Mouse (Mus musculus): Measurements from ENCODE around the gene Frmpd4. TPM values are rescaled to one million over a fixed set of nuclear protein-coding genes. Genes with fewer than 3 reads are reported as not detected.

Frmpd4 gene
- polyA plus RNA-seq, 1 experiment from 2014 or later: 0.02 TPM

GRCm38 (mm10) chrX:167523151-167523550 is 1053.9 kb downstream of the Frmpd4 start:
- Histone ChIP-seq H3K4me3 (no peak overlapping the region), H3K4me2 (no peak overlapping the region), H3K36me3 (no peaks in the 10 kb centered on the region), H3K9me3 (no peaks in the 10 kb centered on the region), H3K4me1 (no peaks in the 10 kb centered on the region), H3K9ac (no peak overlapping the region), H3K27me3 (no peaks in the 10 kb centered on the region), H3K27ac (no peak overlapping the region)
- no peak for ATAC-seq (ENCODE audit: borderline replicate concordance, extremely low read depth, low FRiP score, low TSS enrichment)
- 69% methylated on average over 3 of the region's 3 CpGs for WGBS

GRCm38 (mm10) chrX:167522528-167522927 is 1054.5 kb downstream of the Frmpd4 start:
- no peak for ATAC-seq (ENCODE audit: borderline replicate concordance, extremely low read depth, low FRiP score, low TSS enrichment)
- H3K27me3 ChIP-seq: no peaks in the 10 kb centered on the region
- WGBS: 64% methylated on average over 4 of the region's 4 CpGs
- H3K9me3 ChIP-seq: no peaks in the 10 kb centered on the region
- H3K9ac ChIP-seq: no peak overlapping the region
- H3K4me3 ChIP-seq: no peak overlapping the region
- no peaks in the 10 kb centered on the region for H3K4me1 ChIP-seq
- H3K4me2 ChIP-seq: no peak overlapping the region
- H3K27ac ChIP-seq: no peak overlapping the region
- no peaks in the 10 kb centered on the region for H3K36me3 ChIP-seq

DNA sequence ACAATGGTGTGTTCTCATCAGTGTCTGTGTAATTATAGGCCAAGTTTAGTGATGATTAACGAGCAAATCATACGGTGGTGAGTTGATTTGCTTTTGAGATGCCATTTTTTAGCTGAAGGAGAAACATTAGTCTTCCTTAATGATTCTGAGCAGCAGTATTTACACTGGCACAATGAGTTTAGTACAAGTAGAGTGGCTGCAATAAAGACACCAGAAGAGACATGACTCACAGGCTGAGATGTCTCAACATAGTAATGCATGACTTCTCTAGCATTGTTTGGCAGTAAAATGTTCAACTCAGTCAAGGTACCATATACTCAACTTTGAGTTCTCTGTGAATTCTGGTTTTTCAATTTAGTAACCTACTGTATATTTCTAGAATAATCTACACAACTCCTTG is 1058.6 kb downstream of the Frmpd4 start:
- WGBS: 73% methylated on average over 2 of the region's 2 CpGs
- no peak for ATAC-seq (ENCODE audit: borderline replicate concordance, extremely low read depth, low FRiP score, low TSS enrichment)
- H3K27ac ChIP-seq: no peak overlapping the region
- no peaks in the 10 kb centered on the region for H3K36me3 ChIP-seq
- no peaks in the 10 kb centered on the region for H3K27me3 ChIP-seq
- H3K9me3 ChIP-seq: no peaks in the 10 kb centered on the region
- H3K4me3 ChIP-seq: no peak overlapping the region
- H3K9ac ChIP-seq: no peak overlapping the region
- no peak overlapping the region for H3K4me2 ChIP-seq
- no peaks in the 10 kb centered on the region for H3K4me1 ChIP-seq

DNA sequence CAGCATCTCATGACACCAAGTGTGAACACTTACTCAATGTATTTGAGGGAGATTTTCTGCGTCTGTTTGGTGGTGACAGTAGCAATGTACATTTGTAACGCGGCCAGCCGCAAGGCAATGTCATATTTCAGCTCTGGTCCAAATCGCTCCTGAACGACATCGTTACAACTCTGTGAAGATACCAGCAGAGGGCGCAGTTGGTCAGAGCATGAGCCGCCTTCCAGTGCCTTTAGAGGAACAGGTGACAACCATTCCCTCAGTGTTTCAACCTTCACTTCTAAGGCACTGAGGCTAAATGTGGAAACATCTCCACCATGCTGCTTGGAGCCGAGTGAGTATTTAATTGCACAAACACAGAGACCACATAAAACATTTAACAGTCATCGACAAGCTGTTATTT is 1079.3 kb downstream of the Frmpd4 start:
- Histone ChIP-seq H3K9me3 (no peaks in the 10 kb centered on the region), H3K9ac (no peak overlapping the region), H3K27ac (no peak overlapping the region), H3K27me3 (peaks cover 11% of the 10 kb centered on the region; the same call in 1 of the 2 replicates), H3K4me3 (no peak overlapping the region), H3K4me2 (no peak overlapping the region), H3K36me3 (no peaks in the 10 kb centered on the region), H3K4me1 (no peaks in the 10 kb centered on the region)
- ATAC-seq (ENCODE audit: borderline replicate concordance, extremely low read depth, low FRiP score, low TSS enrichment): no peak
- WGBS: 24% methylated on average over 11 of the region's 11 CpGs

DNA sequence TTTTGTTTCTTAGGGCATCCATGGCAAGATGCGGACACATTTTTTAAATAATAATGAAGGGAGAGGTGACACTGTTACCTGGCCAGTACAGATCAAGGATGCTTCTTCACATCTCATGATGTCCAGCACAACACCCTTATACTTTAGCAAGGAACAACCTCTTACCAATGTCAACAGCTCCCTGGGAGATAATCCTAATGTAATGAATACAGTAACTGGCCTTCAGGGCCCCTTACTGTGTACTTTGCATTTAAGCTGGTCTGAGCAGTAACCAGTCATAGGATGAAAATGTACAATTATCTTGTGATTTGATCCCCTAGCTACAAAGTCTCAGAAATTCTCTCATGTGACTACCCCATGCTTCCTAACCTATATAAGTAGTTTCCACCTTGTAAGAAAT is 1084.8 kb downstream of the Frmpd4 start:
- no peak for ATAC-seq (ENCODE audit: borderline replicate concordance, extremely low read depth, low FRiP score, low TSS enrichment)
- WGBS: 96% methylated on average over 1 of the region's 1 CpGs

DNA sequence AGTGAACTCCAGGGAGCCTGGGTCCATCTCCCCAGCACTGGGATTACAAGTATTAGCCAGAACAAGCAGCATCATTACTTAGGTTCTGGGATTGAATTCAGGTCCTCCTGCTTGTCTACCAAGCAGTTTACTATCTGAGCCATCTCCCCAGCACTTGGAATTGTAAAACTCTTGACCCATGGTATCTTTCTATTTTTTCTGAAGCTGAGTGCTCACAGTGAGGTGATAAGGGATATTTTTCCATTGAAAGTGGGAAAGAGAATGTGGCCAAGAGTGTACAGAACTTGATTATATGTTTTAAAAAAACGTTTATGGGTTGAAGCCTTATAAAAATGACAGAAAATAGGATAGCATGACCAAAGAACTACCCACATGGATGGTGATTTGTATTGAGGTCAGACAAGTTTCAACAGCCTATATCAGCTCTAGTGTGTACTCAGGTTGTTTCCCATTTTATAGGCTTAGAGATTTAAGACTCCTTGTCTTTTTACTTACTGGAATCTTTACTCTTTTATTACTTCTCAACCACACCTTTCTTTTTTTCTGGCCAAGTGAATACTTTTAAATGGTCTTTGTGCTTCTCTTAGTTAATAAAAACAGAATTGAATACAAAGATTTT is 1085.3 kb downstream of the Frmpd4 start:
- Histone ChIP-seq H3K36me3 (no peaks in the 10 kb centered on the region), H3K4me1 (no peaks in the 10 kb centered on the region), H3K4me2 (no peak overlapping the region), H3K4me3 (no peak overlapping the region), H3K9me3 (no peaks in the 10 kb centered on the region), H3K27me3 (peaks cover 11% of the 10 kb centered on the region; the same call in 1 of the 2 replicates), H3K27ac (no peak overlapping the region), H3K9ac (no peak overlapping the region)
- WGBS: 12% methylated on average over 1 of the region's 1 CpGs
- ATAC-seq (ENCODE audit: borderline replicate concordance, extremely low read depth, low FRiP score, low TSS enrichment): no peak

More for the DNA sequence above, 1084.8 kb downstream of the Frmpd4 start:
- Histone ChIP-seq H3K9ac (no peak overlapping the region), H3K27me3 (peaks cover 11% of the 10 kb centered on the region; the same call in 1 of the 2 replicates), H3K4me3 (no peak overlapping the region), H3K4me2 (no peak overlapping the region), H3K9me3 (no peaks in the 10 kb centered on the region), H3K36me3 (no peaks in the 10 kb centered on the region), H3K4me1 (no peaks in the 10 kb centered on the region), H3K27ac (no peak overlapping the region)

DNA sequence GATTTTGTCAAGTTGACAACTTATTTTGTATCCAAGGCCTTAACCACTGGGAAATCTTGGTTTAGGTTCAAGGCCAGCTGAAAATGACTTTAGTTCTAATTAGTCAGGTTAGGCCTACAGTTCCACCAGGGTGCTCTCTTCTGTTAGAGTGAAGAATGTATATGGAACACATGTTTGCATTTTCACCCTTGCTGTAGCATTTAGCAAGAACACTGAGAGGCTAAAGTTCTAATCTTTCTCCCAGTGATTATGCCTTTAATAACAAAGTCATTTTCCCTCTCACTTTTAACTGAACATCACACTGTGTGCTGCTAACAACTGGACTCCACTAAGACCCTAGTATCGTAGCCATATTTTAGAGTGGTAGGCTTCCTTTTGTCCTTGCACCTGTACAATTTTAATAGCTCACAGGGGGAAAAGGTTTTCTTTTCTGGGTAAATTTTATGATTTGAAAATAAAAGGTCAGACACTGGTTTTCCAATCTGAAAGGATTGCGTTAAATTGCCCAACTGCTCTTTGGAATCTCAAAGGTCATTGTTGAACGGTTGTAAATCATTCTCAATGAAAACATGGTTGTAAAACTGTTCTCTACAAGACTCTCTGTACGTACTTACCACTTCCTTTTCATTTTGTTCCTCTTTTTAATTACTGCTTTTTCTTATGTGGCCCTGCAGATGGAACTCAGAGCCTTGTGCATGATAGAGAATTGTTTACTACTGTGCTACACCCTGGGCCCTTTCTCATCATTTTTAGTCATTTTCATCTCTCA is 1093.4 kb downstream of the Frmpd4 start:
- Histone ChIP-seq H3K36me3 (no peaks in the 10 kb centered on the region), H3K4me3 (no peak overlapping the region), H3K27ac (no peak overlapping the region), H3K9ac (no peak overlapping the region), H3K9me3 (no peaks in the 10 kb centered on the region), H3K4me1 (no peaks in the 10 kb centered on the region), H3K4me2 (no peak overlapping the region), H3K27me3 (no peaks in the 10 kb centered on the region; the same call in 1 of the 2 replicates)
- 72% methylated on average over 4 of the region's 4 CpGs for WGBS
- no peak for ATAC-seq (ENCODE audit: borderline replicate concordance, extremely low read depth, low FRiP score, low TSS enrichment)

DNA sequence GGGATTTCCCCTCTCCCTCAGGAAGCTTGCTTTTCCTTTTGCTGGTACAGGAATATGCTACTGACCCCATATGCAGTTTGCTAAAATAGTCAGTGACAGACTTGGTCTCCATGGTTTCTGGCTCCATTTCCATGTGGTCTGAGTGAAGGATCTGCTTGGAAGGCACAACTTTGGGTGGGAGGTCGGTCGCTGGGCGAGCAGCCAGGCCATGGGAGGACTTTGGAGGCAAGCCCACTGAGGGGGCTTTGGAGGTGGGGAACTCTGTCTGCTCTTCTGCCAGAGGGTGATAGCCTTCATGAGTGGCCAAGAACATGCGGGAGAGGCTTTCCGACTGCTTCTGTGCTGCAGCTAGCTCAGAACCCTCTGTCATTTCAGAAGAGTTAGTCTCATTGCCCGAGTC is 1099.4 kb downstream of the Frmpd4 start:
- no peaks in the 10 kb centered on the region for H3K9me3 ChIP-seq
- WGBS: 64% methylated on average over 6 of the region's 6 CpGs
- peak; percentile 39; the same call in 1 of the 2 replicates for ATAC-seq (ENCODE audit: borderline replicate concordance, extremely low read depth, low FRiP score, low TSS enrichment)

DNA sequence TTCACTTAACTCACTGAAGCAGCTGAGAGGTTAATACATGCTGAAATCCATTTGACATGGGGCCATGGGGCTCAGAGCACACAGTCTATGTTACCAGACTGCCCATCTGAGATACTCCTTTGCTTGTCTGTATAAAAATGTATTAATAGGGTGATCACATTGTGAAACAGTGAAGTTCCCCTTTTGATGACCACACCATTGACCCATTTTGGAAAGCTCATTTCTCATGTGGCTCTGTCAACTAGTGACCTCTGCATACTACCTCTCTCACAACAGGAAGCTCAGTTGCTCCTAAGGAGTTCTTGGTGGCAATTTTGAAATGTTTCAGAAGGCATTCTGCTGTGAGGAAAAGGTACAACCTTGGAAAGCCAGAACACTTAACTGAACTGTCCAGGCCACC is 1142.1 kb downstream of the Frmpd4 start:
- H3K27me3 ChIP-seq: no peaks in the 10 kb centered on the region
- no peaks in the 10 kb centered on the region for H3K4me1 ChIP-seq
- H3K4me2 ChIP-seq: no peak overlapping the region
- no peaks in the 10 kb centered on the region for H3K36me3 ChIP-seq
- H3K9me3 ChIP-seq: no peaks in the 10 kb centered on the region
- ATAC-seq (ENCODE audit: borderline replicate concordance, extremely low read depth, low FRiP score, low TSS enrichment): no peak
- H3K9ac ChIP-seq: no peak overlapping the region
- H3K4me3 ChIP-seq: no peak overlapping the region
- H3K27ac ChIP-seq: no peak overlapping the region

More for the DNA sequence above, 1099.4 kb downstream of the Frmpd4 start:
- no peak overlapping the region for H3K9ac ChIP-seq
- H3K4me3 ChIP-seq: no peak overlapping the region
- 0 out of 2 replicates have a peak, but pooled peaks cover 4% of the 10 kb centered on the region for H3K27me3 ChIP-seq
- no peak overlapping the region for H3K4me2 ChIP-seq
- H3K36me3 ChIP-seq: no peaks in the 10 kb centered on the region
- H3K4me1 ChIP-seq: no peaks in the 10 kb centered on the region
- H3K27ac ChIP-seq: no peak overlapping the region

GRCm38 (mm10) chrX:167433950-167434349 is 1143.1 kb downstream of the Frmpd4 start:
- WGBS: 72% methylated on average over 2 of the region's 2 CpGs

More at GRCm38 (mm10) chrX:167433950-167434349, 1143.1 kb downstream of the Frmpd4 start:
- H3K27me3 ChIP-seq: no peaks in the 10 kb centered on the region
- no peak overlapping the region for H3K4me3 ChIP-seq
- no peaks in the 10 kb centered on the region for H3K36me3 ChIP-seq
- H3K27ac ChIP-seq: no peak overlapping the region
- H3K9ac ChIP-seq: no peak overlapping the region
- H3K4me2 ChIP-seq: no peak overlapping the region
- H3K4me1 ChIP-seq: no peaks in the 10 kb centered on the region
- H3K9me3 ChIP-seq: no peaks in the 10 kb centered on the region
- ATAC-seq (ENCODE audit: borderline replicate concordance, extremely low read depth, low FRiP score, low TSS enrichment): no peak

Measured in lung, embryonic 15.5 days (tissue).